Mouse (Mus musculus): ENCODE measurements at regions not wholly inside any gene's neighbourhood (a gene's known extent, or its start where the extent isn't known, plus 50 kb on each side); places are given as distances from the start of the nearest gene placed in this dataset.
A peak's percentile ranks its signal among the peaks of the same experiment; 100 is the strongest.
"Not testable (repeated sequence)": the region's sequence is repeated elsewhere in the genome, so short reads cannot be mapped to it uniquely, and the experiment has no call there.

GRCm38 (mm10) chr13:12940911-12941310, 64.3 kb downstream of the Prl2c2 start:
- not testable (repeated sequence) for H3K4me3 ChIP-seq (replicated peaks; ENCODE audit: low read length); H3K27me3 ChIP-seq (ENCODE audit: control insufficient read depth, insufficient read depth, low read length); ATAC-seq (ENCODE audit: low FRiP score); H3K9ac ChIP-seq; H3K36me3 ChIP-seq (replicated peaks; ENCODE audit: control insufficient read depth, insufficient read depth); H3K4me1 ChIP-seq (replicated peaks; ENCODE audit: control insufficient read depth, insufficient read depth, low read length); DNase-seq (ENCODE audit: low spot score); H3K27ac ChIP-seq; H3K4me2 ChIP-seq (replicated peaks)
- peaks cover 47% of the 10 kb centered on the region for H3K9me3 ChIP-seq (ENCODE audit: control insufficient read depth, low read length)

DNA sequence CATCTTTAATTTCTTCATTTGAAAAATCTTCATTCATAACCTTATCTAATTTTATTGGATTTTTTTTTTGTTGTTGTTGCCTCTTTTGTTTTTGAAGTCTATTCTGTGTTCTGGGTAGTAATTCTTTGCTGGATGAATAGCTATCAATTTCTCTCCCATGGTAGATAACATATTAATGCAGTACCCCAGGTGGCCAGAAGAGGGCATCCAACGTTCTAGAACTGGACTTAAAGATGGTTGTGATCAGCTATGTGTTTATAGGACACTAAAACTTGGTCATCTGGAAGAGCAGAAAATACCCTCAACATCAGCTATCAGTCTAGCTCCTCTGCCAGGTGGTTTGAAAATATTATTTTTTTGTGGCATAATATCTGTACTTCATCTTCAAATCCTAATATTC, 70.1 kb downstream of the Prl2c2 start:
- 4% methylated on average over 1 of the region's 1 CpGs for WGBS
- not testable (repeated sequence) for H3K36me3 ChIP-seq (replicated peaks; ENCODE audit: control insufficient read depth, insufficient read depth); ATAC-seq (ENCODE audit: low FRiP score); DNase-seq (ENCODE audit: low spot score); H3K4me1 ChIP-seq (replicated peaks; ENCODE audit: control insufficient read depth, insufficient read depth, low read length); H3K4me3 ChIP-seq (replicated peaks; ENCODE audit: low read length); H3K9ac ChIP-seq; H3K4me2 ChIP-seq (replicated peaks); H3K27ac ChIP-seq; H3K27me3 ChIP-seq (ENCODE audit: control insufficient read depth, insufficient read depth, low read length)
- peaks cover 75% of the 10 kb centered on the region for H3K9me3 ChIP-seq (ENCODE audit: control insufficient read depth, low read length)

DNA sequence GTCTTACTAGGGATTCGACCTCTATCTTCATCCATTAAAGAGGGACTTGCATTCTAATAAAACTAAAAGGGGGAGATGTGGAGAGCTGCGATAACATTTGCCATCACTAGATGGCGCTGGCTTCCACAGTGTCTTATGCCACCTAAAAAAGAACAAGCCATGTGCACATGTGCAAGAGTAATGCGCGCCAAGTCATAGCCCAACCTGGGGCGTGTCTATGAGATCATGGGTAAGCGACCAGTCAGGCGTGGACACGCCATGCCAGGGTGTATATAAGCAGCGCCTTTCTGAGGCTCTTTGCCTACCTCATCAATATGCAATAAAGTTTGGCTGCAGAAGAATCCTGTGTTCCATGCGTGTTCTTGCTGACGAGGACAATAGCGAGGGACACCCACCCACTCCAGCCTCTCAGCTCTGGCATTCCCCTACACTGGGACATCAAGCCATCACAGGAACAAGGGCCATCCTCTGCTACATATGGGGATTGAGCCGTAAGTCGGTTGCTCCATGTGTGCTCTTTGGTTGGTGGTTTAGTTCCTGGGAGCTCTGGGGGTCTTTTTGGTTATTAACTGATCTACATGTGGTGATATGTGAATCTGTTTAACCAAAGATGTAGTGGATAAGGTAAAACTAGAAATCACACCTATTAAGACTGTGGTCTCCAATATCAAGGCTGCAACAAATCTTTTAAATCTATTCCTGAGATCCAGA, 73.1 kb downstream of the Prl2c2 start:
- not testable (repeated sequence) for DNase-seq (ENCODE audit: low spot score); H3K4me3 ChIP-seq (replicated peaks; ENCODE audit: low read length); H3K4me2 ChIP-seq (replicated peaks); H3K36me3 ChIP-seq (replicated peaks; ENCODE audit: control insufficient read depth, insufficient read depth); H3K27ac ChIP-seq; H3K9ac ChIP-seq; H3K4me1 ChIP-seq (replicated peaks; ENCODE audit: control insufficient read depth, insufficient read depth, low read length); H3K27me3 ChIP-seq (ENCODE audit: control insufficient read depth, insufficient read depth, low read length)
- ATAC-seq (ENCODE audit: low FRiP score) = 0 out of 2 replicates have a peak, but pooled peaks have one; percentile 28
- 85% methylated on average over 15 of the region's 15 CpGs for WGBS
- H3K9me3 ChIP-seq (ENCODE audit: control insufficient read depth, low read length) = peaks cover 82% of the 10 kb centered on the region

GRCm38 (mm10) chr13:12930566-12930965, 74.6 kb downstream of the Prl2c2 start:
- WGBS = 83% methylated on average over 5 of the region's 5 CpGs
- Histone ChIP-seq H3K4me1 (replicated peaks; ENCODE audit: control insufficient read depth, insufficient read depth, low read length) (no peaks in the 10 kb centered on the region), H3K9me3 (ENCODE audit: control insufficient read depth, low read length) (peaks cover 90% of the 10 kb centered on the region), H3K36me3 (replicated peaks; ENCODE audit: control insufficient read depth, insufficient read depth) (no peaks in the 10 kb centered on the region), H3K9ac (no peak overlapping the region), H3K4me3 (replicated peaks; ENCODE audit: low read length) (no peak overlapping the region), H3K27ac (no peak overlapping the region), H3K4me2 (replicated peaks) (no peak overlapping the region), H3K27me3 (ENCODE audit: control insufficient read depth, insufficient read depth, low read length) (no peaks in the 10 kb centered on the region)
- ATAC-seq (ENCODE audit: low FRiP score) = no peak
- no peak for DNase-seq (ENCODE audit: low spot score)

DNA sequence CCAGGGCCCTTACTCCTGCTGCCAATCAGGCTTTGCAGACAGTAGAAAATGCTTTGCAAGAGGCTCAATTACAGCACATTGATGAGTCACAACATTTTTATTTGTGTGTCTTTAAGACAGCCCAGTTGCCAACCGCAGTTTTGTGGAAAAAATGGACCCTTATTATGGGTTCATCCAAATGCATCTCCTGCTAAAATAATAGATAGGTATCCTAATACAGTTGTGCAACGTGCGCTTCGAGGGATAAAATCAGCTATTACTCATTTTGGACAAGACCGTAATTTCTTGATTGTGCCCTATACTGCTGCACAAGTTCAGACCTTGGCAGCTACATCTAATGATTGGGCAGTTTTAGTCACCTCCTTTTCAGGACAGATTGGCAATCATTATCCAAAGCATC, 75.4 kb downstream of the Prl2c2 start:
- Histone ChIP-seq H3K4me3 (replicated peaks; ENCODE audit: low read length) (no peak overlapping the region), H3K9ac (no peak overlapping the region), H3K27me3 (ENCODE audit: control insufficient read depth, insufficient read depth, low read length) (no peaks in the 10 kb centered on the region), H3K36me3 (replicated peaks; ENCODE audit: control insufficient read depth, insufficient read depth) (no peaks in the 10 kb centered on the region), H3K9me3 (ENCODE audit: control insufficient read depth, low read length) (peaks cover 88% of the 10 kb centered on the region), H3K4me1 (replicated peaks; ENCODE audit: control insufficient read depth, insufficient read depth, low read length) (no peaks in the 10 kb centered on the region), H3K27ac (no peak overlapping the region), H3K4me2 (replicated peaks) (no peak overlapping the region)
- 91% methylated on average over 5 of the region's 5 CpGs for WGBS
- ATAC-seq (ENCODE audit: low FRiP score) (no peak), DNase-seq (ENCODE audit: low spot score) (no peak)

- Histone ChIP-seq H3K4me3 (replicated peaks; ENCODE audit: low read length) (no peak overlapping the region), H3K27ac (no peak overlapping the region), H3K9ac (no peak overlapping the region), H3K36me3 (replicated peaks; ENCODE audit: control insufficient read depth, insufficient read depth) (no peaks in the 10 kb centered on the region), H3K4me2 (replicated peaks) (no peak overlapping the region), H3K4me1 (replicated peaks; ENCODE audit: control insufficient read depth, insufficient read depth, low read length) (no peaks in the 10 kb centered on the region), H3K27me3 (ENCODE audit: control insufficient read depth, insufficient read depth, low read length) (no peaks in the 10 kb centered on the region), H3K9me3 (ENCODE audit: control insufficient read depth, low read length) (peaks cover 88% of the 10 kb centered on the region)
- DNase-seq (ENCODE audit: low spot score) (no peak), ATAC-seq (ENCODE audit: low FRiP score) (no peak)
- WGBS = 92% methylated on average over 15 of the region's 15 CpGs
Observed at GRCm38 (mm10) chr13:12927587-12928345, 77.4 kb downstream of the Prl2c2 start.

GRCm38 (mm10) chr13:12925604-12926003, 79.6 kb downstream of the Prl2c2 start:
- H3K27ac ChIP-seq = no peak overlapping the region
- 91% methylated on average over 14 of the region's 14 CpGs for WGBS
- H3K36me3 ChIP-seq (replicated peaks; ENCODE audit: control insufficient read depth, insufficient read depth) = no peaks in the 10 kb centered on the region
- H3K4me1 ChIP-seq (replicated peaks; ENCODE audit: control insufficient read depth, insufficient read depth, low read length) = no peaks in the 10 kb centered on the region
- DNase-seq (ENCODE audit: low spot score) = no peak
- no peak overlapping the region for H3K9ac ChIP-seq
- H3K4me3 ChIP-seq (replicated peaks; ENCODE audit: low read length) = no peak overlapping the region
- no peak overlapping the region for H3K4me2 ChIP-seq (replicated peaks)
- no peaks in the 10 kb centered on the region for H3K27me3 ChIP-seq (ENCODE audit: control insufficient read depth, insufficient read depth, low read length)
- peaks cover 83% of the 10 kb centered on the region for H3K9me3 ChIP-seq (ENCODE audit: control insufficient read depth, low read length)
- ATAC-seq (ENCODE audit: low FRiP score) = peak; percentile 25; the same call in 1 of the 2 replicates

DNA sequence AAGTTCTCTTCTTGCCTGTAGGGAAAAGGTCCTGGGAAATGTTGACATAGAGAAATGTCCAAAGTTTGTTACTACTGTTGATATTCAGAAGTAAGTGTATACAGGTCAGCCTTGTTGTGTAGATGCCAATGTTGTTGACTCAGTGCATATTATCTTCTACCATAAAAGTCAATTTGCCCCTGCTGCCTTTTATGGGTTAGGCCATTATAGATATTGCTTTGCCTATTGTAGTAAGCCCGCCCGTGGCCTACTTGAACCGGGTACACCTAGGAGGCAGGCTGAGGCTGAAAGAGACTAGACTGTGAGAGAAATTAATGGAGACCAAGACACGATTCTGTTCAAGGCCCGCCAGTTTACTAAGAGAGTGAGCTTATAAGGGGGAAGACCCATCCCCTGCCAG, 92.3 kb downstream of the Prl2c2 start:
- Histone ChIP-seq H3K4me3 (replicated peaks; ENCODE audit: low read length) (no peak overlapping the region), H3K4me1 (replicated peaks; ENCODE audit: control insufficient read depth, insufficient read depth, low read length) (no peaks in the 10 kb centered on the region), H3K9ac (no peak overlapping the region), H3K4me2 (replicated peaks) (no peak overlapping the region), H3K36me3 (replicated peaks; ENCODE audit: control insufficient read depth, insufficient read depth) (no peaks in the 10 kb centered on the region), H3K9me3 (ENCODE audit: control insufficient read depth, low read length) (peaks cover 60% of the 10 kb centered on the region), H3K27me3 (ENCODE audit: control insufficient read depth, insufficient read depth, low read length) (no peaks in the 10 kb centered on the region), H3K27ac (no peak overlapping the region)
- 89% methylated on average over 5 of the region's 5 CpGs for WGBS
- DNase-seq (ENCODE audit: low spot score) (no peak), ATAC-seq (ENCODE audit: low FRiP score) (peak; percentile 14; the same call in 1 of the 2 replicates)

DNA sequence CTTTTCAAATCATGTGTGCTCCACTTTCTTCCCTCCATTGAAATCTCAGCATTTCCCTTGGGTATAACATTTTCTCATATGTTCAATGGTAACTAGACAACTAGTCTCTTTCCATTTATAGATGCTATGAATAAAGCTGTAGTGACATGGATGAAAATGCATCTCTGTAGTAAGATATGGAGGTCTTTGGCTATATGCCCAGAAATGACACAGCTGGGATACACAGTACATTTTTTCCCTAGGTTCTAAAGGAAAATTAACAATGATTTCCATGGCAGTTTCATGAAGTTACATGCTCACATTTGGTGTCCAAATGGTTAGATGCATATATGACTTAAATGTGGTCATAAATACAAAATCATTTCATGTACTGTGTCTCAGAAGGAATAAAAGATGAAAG, 99.0 kb downstream of the Prl2c2 start:
- no peaks in the 10 kb centered on the region for H3K27me3 ChIP-seq (ENCODE audit: control insufficient read depth, insufficient read depth, low read length)

More for the DNA sequence above, 99.0 kb downstream of the Prl2c2 start:
- Histone ChIP-seq H3K9ac (no peak overlapping the region), H3K4me2 (replicated peaks) (no peak overlapping the region), H3K9me3 (ENCODE audit: control insufficient read depth, low read length) (peaks cover 78% of the 10 kb centered on the region), H3K36me3 (replicated peaks; ENCODE audit: control insufficient read depth, insufficient read depth) (no peaks in the 10 kb centered on the region), H3K27ac (no peak overlapping the region), H3K4me1 (replicated peaks; ENCODE audit: control insufficient read depth, insufficient read depth, low read length) (no peaks in the 10 kb centered on the region), H3K4me3 (replicated peaks; ENCODE audit: low read length) (no peak overlapping the region)
- ATAC-seq (ENCODE audit: low FRiP score) (no peak), DNase-seq (ENCODE audit: low spot score) (no peak)
